Mouse (Mus musculus): ENCODE measurements at regions not wholly inside any gene's neighbourhood (a gene's known extent, or its start where the extent isn't known, plus 50 kb on each side); places are given as distances from the start of the nearest gene placed in this dataset.

- 82% methylated on average over 6 of the region's 6 CpGs for WGBS
- no peak for TF ChIP-seq POLR2A (IDR thresholded peaks at IDR 0.05; ENCODE audit: insufficient read depth, low read depth, low read length)
- no peak for TF ChIP-seq CTCF (IDR thresholded peaks at IDR 0.05; ENCODE audit: insufficient read depth, low read depth, low read length)
- Histone ChIP-seq H3K27ac (ENCODE audit: insufficient read depth, low read depth, low read length) (no peak overlapping the region), H3K4me3 (ENCODE audit: insufficient read depth, low read depth, low read length) (no peak overlapping the region), H3K4me1 (ENCODE audit: control insufficient read depth, insufficient read depth, low read length) (no peaks in the 10 kb centered on the region; the same call in 1 of the 2 replicates)
Observed at GRCm38 (mm10) chr3:35315162-35315561, 438.7 kb upstream of the Atp11b start.

GRCm38 (mm10) chr3:35318348-35318747 is 435.6 kb upstream of the Atp11b start:
- peaks cover 4% of the 10 kb centered on the region for H3K4me1 ChIP-seq (ENCODE audit: control insufficient read depth, insufficient read depth, low read length)
- H3K4me3 ChIP-seq (ENCODE audit: insufficient read depth, low read depth, low read length): no peak overlapping the region
- no peak overlapping the region for H3K27ac ChIP-seq (ENCODE audit: insufficient read depth, low read depth, low read length)
- WGBS: 84% methylated on average over 13 of the region's 13 CpGs
- no peak for TF ChIP-seq CTCF (IDR thresholded peaks at IDR 0.05; ENCODE audit: insufficient read depth, low read depth, low read length)
- TF ChIP-seq POLR2A (IDR thresholded peaks at IDR 0.05; ENCODE audit: insufficient read depth, low read depth, low read length): no peak

- 82% methylated on average over 7 of the region's 7 CpGs for WGBS
- Histone ChIP-seq H3K27ac (ENCODE audit: insufficient read depth, low read depth, low read length) (no peak overlapping the region), H3K4me1 (ENCODE audit: control insufficient read depth, insufficient read depth, low read length) (peaks cover 8% of the 10 kb centered on the region), H3K4me3 (ENCODE audit: insufficient read depth, low read depth, low read length) (no peak overlapping the region)
- TF ChIP-seq POLR2A (IDR thresholded peaks at IDR 0.05; ENCODE audit: insufficient read depth, low read depth, low read length) (no peak), CTCF (IDR thresholded peaks at IDR 0.05; ENCODE audit: insufficient read depth, low read depth, low read length) (no peak)
Observed at GRCm38 (mm10) chr3:35320844-35321393, 433.0 kb upstream of the Atp11b start.

- H3K4me3 ChIP-seq (ENCODE audit: insufficient read depth, low read depth, low read length): no peak overlapping the region
- H3K4me1 ChIP-seq (ENCODE audit: control insufficient read depth, insufficient read depth, low read length): peaks cover 8% of the 10 kb centered on the region
- 41% methylated on average over 2 of the region's 2 CpGs for WGBS
- no peak for TF ChIP-seq CTCF (IDR thresholded peaks at IDR 0.05; ENCODE audit: insufficient read depth, low read depth, low read length)
- no peak for TF ChIP-seq POLR2A (IDR thresholded peaks at IDR 0.05; ENCODE audit: insufficient read depth, low read depth, low read length)
- no peak overlapping the region for H3K27ac ChIP-seq (ENCODE audit: insufficient read depth, low read depth, low read length)
Observed at GRCm38 (mm10) chr3:35321991-35322390, 431.9 kb upstream of the Atp11b start.

GRCm38 (mm10) chr3:35322899-35323298 is 431.0 kb upstream of the Atp11b start:
- no peak for TF ChIP-seq CTCF (IDR thresholded peaks at IDR 0.05; ENCODE audit: insufficient read depth, low read depth, low read length)
- TF ChIP-seq POLR2A (IDR thresholded peaks at IDR 0.05; ENCODE audit: insufficient read depth, low read depth, low read length): no peak
- H3K4me1 ChIP-seq (ENCODE audit: control insufficient read depth, insufficient read depth, low read length): peaks cover 8% of the 10 kb centered on the region
- H3K27ac ChIP-seq (ENCODE audit: insufficient read depth, low read depth, low read length): no peak overlapping the region
- no peak overlapping the region for H3K4me3 ChIP-seq (ENCODE audit: insufficient read depth, low read depth, low read length)
- 45% methylated on average over 4 of the region's 4 CpGs for WGBS

- TF ChIP-seq POLR2A (IDR thresholded peaks at IDR 0.05; ENCODE audit: insufficient read depth, low read depth, low read length) (no peak), CTCF (IDR thresholded peaks at IDR 0.05; ENCODE audit: insufficient read depth, low read depth, low read length) (no peak)
- 49% methylated on average over 11 of the region's 11 CpGs for WGBS
- Histone ChIP-seq H3K4me1 (ENCODE audit: control insufficient read depth, insufficient read depth, low read length) (peaks cover 8% of the 10 kb centered on the region), H3K4me3 (ENCODE audit: insufficient read depth, low read depth, low read length) (no peak overlapping the region), H3K27ac (ENCODE audit: insufficient read depth, low read depth, low read length) (no peak overlapping the region)
Observed at GRCm38 (mm10) chr3:35323450-35324077, 430.3 kb upstream of the Atp11b start.

- peak overlapping the region; percentile 26; the same call in 1 of the 2 replicates for H3K27ac ChIP-seq (ENCODE audit: insufficient read depth, low read depth, low read length)
- peaks cover 8% of the 10 kb centered on the region for H3K4me1 ChIP-seq (ENCODE audit: control insufficient read depth, insufficient read depth, low read length)
- H3K4me3 ChIP-seq (ENCODE audit: insufficient read depth, low read depth, low read length): no peak overlapping the region
- no peak for TF ChIP-seq POLR2A (IDR thresholded peaks at IDR 0.05; ENCODE audit: insufficient read depth, low read depth, low read length)
- WGBS: 14% methylated on average over 11 of the region's 11 CpGs
Observed at GRCm38 (mm10) chr3:35324186-35324585, 429.7 kb upstream of the Atp11b start.

- Histone ChIP-seq H3K4me3 (ENCODE audit: insufficient read depth, low read depth, low read length) (no peak overlapping the region), H3K27ac (ENCODE audit: insufficient read depth, low read depth, low read length) (no peak overlapping the region), H3K4me1 (ENCODE audit: control insufficient read depth, insufficient read depth, low read length) (peaks cover 3% of the 10 kb centered on the region)
- WGBS: 62% methylated on average over 18 of the region's 18 CpGs
- TF ChIP-seq CTCF (IDR thresholded peaks at IDR 0.05; ENCODE audit: insufficient read depth, low read depth, low read length) (no peak), POLR2A (IDR thresholded peaks at IDR 0.05; ENCODE audit: insufficient read depth, low read depth, low read length) (no peak)
Observed at GRCm38 (mm10) chr3:35332534-35333272, 421.2 kb upstream of the Atp11b start.

- Histone ChIP-seq H3K4me3 (ENCODE audit: insufficient read depth, low read depth, low read length) (no peak overlapping the region), H3K27ac (ENCODE audit: insufficient read depth, low read depth, low read length) (no peak overlapping the region), H3K4me1 (ENCODE audit: control insufficient read depth, insufficient read depth, low read length) (peaks cover 3% of the 10 kb centered on the region)
- TF ChIP-seq CTCF (IDR thresholded peaks at IDR 0.05; ENCODE audit: insufficient read depth, low read depth, low read length) (no peak), POLR2A (IDR thresholded peaks at IDR 0.05; ENCODE audit: insufficient read depth, low read depth, low read length) (no peak)
- 92% methylated on average over 2 of the region's 2 CpGs for WGBS
Observed at GRCm38 (mm10) chr3:35334017-35334416, 419.9 kb upstream of the Atp11b start.
